Mouse (Mus musculus): ENCODE data around the gene Lims1. TPM values are rescaled to one million over a fixed set of nuclear protein-coding genes. Genes with fewer than 3 reads are reported as not detected.

The Lims1 gene
- polyA plus RNA-seq, 1 experiment from 2014 or later = 79.8 TPM

DNA sequence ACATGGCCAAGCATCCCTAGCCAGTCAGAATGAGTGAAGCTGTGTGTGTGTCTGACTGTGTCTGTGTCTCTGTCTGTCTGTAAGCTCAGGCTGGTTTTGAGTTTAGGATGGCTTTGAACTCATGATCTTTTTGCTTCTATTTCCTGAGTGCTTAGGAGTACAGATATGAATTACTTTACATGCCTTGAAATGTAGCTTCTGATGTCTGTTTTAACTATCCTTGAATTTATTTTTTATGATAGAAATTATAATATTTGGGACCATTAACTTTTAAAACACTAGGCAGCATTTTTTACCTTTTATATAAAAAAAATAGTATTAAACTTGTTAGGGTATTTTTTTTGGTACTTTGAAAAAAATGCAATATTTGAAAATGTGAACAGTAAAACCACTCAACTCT, 128.3 kb downstream of the Lims1 start:
- H3K36me3 ChIP-seq (ENCODE audit: control insufficient read depth, insufficient read depth) = peaks cover 13% of the 10 kb centered on the region
- no peak overlapping the region for H3K4me2 ChIP-seq (replicated peaks; ENCODE audit: low read depth)
- ATAC-seq = no peak
- H3K4me3 ChIP-seq (ENCODE audit: low read depth, low read length) = no peak overlapping the region
- H3K27ac ChIP-seq (ENCODE audit: low read depth, low read length) = no peak overlapping the region
- no peak overlapping the region for H3K9ac ChIP-seq (ENCODE audit: low read depth, low read length)
- no peak for TF ChIP-seq CTCF (IDR thresholded peaks at IDR 0.05; ENCODE audit: low read depth)
- H3K9me3 ChIP-seq (ENCODE audit: control insufficient read depth) = no peaks in the 10 kb centered on the region
- H3K27me3 ChIP-seq (replicated peaks; ENCODE audit: control insufficient read depth, insufficient read depth, low read length) = no peaks in the 10 kb centered on the region
- H3K4me1 ChIP-seq (replicated peaks; ENCODE audit: control insufficient read depth, insufficient read depth, low read length) = no peaks in the 10 kb centered on the region

DNA sequence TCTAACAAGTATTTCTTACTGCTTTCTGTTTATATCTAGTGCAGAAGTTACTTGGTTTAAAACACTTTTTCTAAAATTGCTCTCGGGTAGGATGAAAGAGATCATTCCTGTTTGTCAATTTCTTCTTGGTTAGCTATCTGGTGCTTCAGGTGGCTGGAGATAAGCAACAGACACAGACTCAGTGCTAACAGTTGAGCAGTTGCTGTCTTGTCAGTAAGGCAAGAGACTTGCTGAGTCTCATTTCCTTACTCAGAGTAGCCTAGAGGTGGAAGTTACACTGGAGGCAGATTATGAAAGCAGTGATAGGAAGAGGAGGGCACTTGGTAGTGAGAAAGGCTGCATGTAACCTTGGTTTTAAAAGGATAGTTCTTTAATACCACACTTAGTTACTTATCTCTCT, 128.9 kb downstream of the Lims1 start:
- H3K27ac ChIP-seq (ENCODE audit: low read depth, low read length) = no peak overlapping the region
- 76% methylated on average over 1 of the region's 1 CpGs for WGBS
- H3K4me2 ChIP-seq (replicated peaks; ENCODE audit: low read depth) = no peak overlapping the region
- no peak overlapping the region for H3K9ac ChIP-seq (ENCODE audit: low read depth, low read length)
- no peak overlapping the region for H3K4me3 ChIP-seq (ENCODE audit: low read depth, low read length)
- TF ChIP-seq CTCF (IDR thresholded peaks at IDR 0.05; ENCODE audit: low read depth) = no peak
- peaks cover 13% of the 10 kb centered on the region for H3K36me3 ChIP-seq (ENCODE audit: control insufficient read depth, insufficient read depth)
- ATAC-seq = no peak
- H3K9me3 ChIP-seq (ENCODE audit: control insufficient read depth) = no peaks in the 10 kb centered on the region
- no peaks in the 10 kb centered on the region for H3K27me3 ChIP-seq (replicated peaks; ENCODE audit: control insufficient read depth, insufficient read depth, low read length)
- no peaks in the 10 kb centered on the region for H3K4me1 ChIP-seq (replicated peaks; ENCODE audit: control insufficient read depth, insufficient read depth, low read length)

DNA sequence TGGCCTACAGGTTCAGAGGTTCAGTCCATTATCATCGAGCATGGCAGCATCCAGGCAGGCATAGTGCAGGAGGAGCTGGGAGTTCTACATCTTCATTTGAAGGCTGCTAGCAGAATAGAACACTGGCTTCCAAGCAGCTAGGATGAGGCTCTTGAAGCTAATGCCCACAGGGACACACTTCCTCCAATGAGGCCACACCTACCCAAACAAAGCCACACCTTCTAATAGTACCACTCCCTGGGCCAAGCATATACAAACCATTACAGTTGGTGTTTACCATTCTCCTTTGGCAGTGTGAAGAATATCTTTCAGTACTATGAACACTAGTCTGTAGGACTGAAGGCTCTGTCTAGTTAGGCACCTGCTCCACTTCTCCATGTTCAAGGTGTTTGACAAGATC, 136.6 kb downstream of the Lims1 start:
- Histone ChIP-seq H3K27me3 (replicated peaks; ENCODE audit: control insufficient read depth, insufficient read depth, low read length) (no peaks in the 10 kb centered on the region), H3K4me1 (replicated peaks; ENCODE audit: control insufficient read depth, insufficient read depth, low read length) (no peaks in the 10 kb centered on the region), H3K36me3 (ENCODE audit: control insufficient read depth, insufficient read depth) (peaks cover 52% of the 10 kb centered on the region), H3K4me3 (ENCODE audit: low read depth, low read length) (no peak overlapping the region), H3K4me2 (replicated peaks; ENCODE audit: low read depth) (no peak overlapping the region), H3K9ac (ENCODE audit: low read depth, low read length) (no peak overlapping the region), H3K9me3 (ENCODE audit: control insufficient read depth) (no peaks in the 10 kb centered on the region), H3K27ac (ENCODE audit: low read depth, low read length) (no peak overlapping the region)
- WGBS = 81% methylated on average over 1 of the region's 1 CpGs
- ATAC-seq = peak; percentile 41; the same call in 1 of the 2 replicates
- TF ChIP-seq CTCF (IDR thresholded peaks at IDR 0.05; ENCODE audit: low read depth) = no peak

Other genes with a start within 250 kb of the Lims1 start
- not detected in 2 replicates for gene AW822073, start 98.5 kb upstream of the Lims1 start, polyA plus RNA-seq (2015; fragmentation: Nextera tagmentation; extraction: Ambion mirVana)
- not detected in 2 replicates for gene Duxf3, start 90.8 kb upstream of the Lims1 start, polyA plus RNA-seq (2015; fragmentation: Nextera tagmentation; extraction: Ambion mirVana)
- not detected in 2 replicates for gene Gm4981, start 86.8 kb upstream of the Lims1 start, polyA plus RNA-seq (2015; fragmentation: Nextera tagmentation; extraction: Ambion mirVana)
- 91.7 and 96.3 TPM in 2 replicates for gene Gcc2, start 68.0 kb upstream of the Lims1 start, polyA plus RNA-seq (2015; fragmentation: Nextera tagmentation; extraction: Ambion mirVana)
- gene Ranbp2, start 123.5 kb downstream of the Lims1 start, polyA plus RNA-seq (2015; fragmentation: Nextera tagmentation; extraction: Ambion mirVana) = 8.0 and 9.0 TPM in 2 replicates
- 2.5 and 2.6 TPM in 2 replicates for gene Ccdc138, start 174.5 kb downstream of the Lims1 start, polyA plus RNA-seq (2015; fragmentation: Nextera tagmentation; extraction: Ambion mirVana)

Measured in intestine, postnatal 0 days (tissue).